Mouse (Mus musculus): ENCODE data around the gene Sdhb. TPM values are rescaled to one million over a fixed set of nuclear protein-coding genes. Genes with fewer than 3 reads are reported as not detected.

Gene Sdhb
- total RNA-seq (2021): 100 to 1,000 TPM; 418 to 498 TPM
- long read RNA-seq, experiment 1, transcript Sdhb-201 (8 exons, 1,142 nt): major isoform, 817 of 1,044 reads
- long read RNA-seq, experiment 1, partial matches to known transcripts: 146 of 1,044 reads
- long read RNA-seq, experiment 1, other reads (novel, unspliced or antisense): 78 of 1,044 reads
- long read RNA-seq, experiment 2, transcript Sdhb-201 (8 exons, 1,142 nt): major isoform, 361 of 401 reads
- long read RNA-seq, experiment 2, partial matches to known transcripts: 10 of 401 reads
- long read RNA-seq, experiment 2, other reads (novel, unspliced or antisense): 29 of 401 reads

- peak; percentile 97 to 98 for DNase-seq
Measured at GRCm38 (mm10) chr4:140960781-140961466, at the start of gene Sdhb. Sdhb (plus strand) TSS chr4:140961203.

- no peak for DNase-seq
Measured at GRCm38 (mm10) chr4:140911416-140911815, 49.6 kb upstream of the Sdhb start.

- no peak for DNase-seq
Measured at GRCm38 (mm10) chr4:140912271-140912833, 48.7 kb upstream of the Sdhb start.

- DNase-seq: no peak
Measured at GRCm38 (mm10) chr4:140913565-140913964, 47.4 kb upstream of the Sdhb start.

GRCm38 (mm10) chr4:140914731-140915131, 46.3 kb upstream of the Sdhb start:
- no peak for DNase-seq

GRCm38 (mm10) chr4:140915235-140915634, 45.8 kb upstream of the Sdhb start:
- DNase-seq: no peak

GRCm38 (mm10) chr4:140916296-140916695, 44.7 kb upstream of the Sdhb start:
- no peak for DNase-seq

GRCm38 (mm10) chr4:140917451-140917850, 43.6 kb upstream of the Sdhb start:
- no peak for DNase-seq

- no peak for DNase-seq
Measured at GRCm38 (mm10) chr4:140919974-140920836, 40.8 kb upstream of the Sdhb start.

- no peak for DNase-seq
Measured at GRCm38 (mm10) chr4:140922508-140922907, 38.5 kb upstream of the Sdhb start.

GRCm38 (mm10) chr4:140925648-140926047, 35.4 kb upstream of the Sdhb start:
- no peak for DNase-seq

- no peak for DNase-seq
Measured at GRCm38 (mm10) chr4:140928349-140928748, 32.7 kb upstream of the Sdhb start.

GRCm38 (mm10) chr4:140929745-140930144, 31.3 kb upstream of the Sdhb start:
- no peak for DNase-seq

GRCm38 (mm10) chr4:140930900-140931470, 30.0 kb upstream of the Sdhb start:
- DNase-seq: no peak

GRCm38 (mm10) chr4:140935643-140936042, 25.4 kb upstream of the Sdhb start:
- DNase-seq: no peak

GRCm38 (mm10) chr4:140944356-140944755, 16.6 kb upstream of the Sdhb start:
- DNase-seq: no peak

- DNase-seq: no peak
Measured at GRCm38 (mm10) chr4:140944961-140945442, 16.0 kb upstream of the Sdhb start.

- DNase-seq: no peak
Measured at GRCm38 (mm10) chr4:140945571-140945970, 15.4 kb upstream of the Sdhb start.

- DNase-seq: no peak
Measured at GRCm38 (mm10) chr4:140946048-140946447, 15.0 kb upstream of the Sdhb start.

GRCm38 (mm10) chr4:140946580-140947205, 14.3 kb upstream of the Sdhb start:
- DNase-seq: no peak
